Mouse (Mus musculus) right cerebral cortex, postnatal 10 days (tissue): ENCODE measurements around the gene Zfp942.

Experiments
- DNase-seq, 2 experiments: peaks; one replicate each; pipeline ENCODE4 v3.0.0; 2021; ENCODE audit warnings: low spot score in 2 of 2

Zfp942 gene

GRCm38 (mm10) chr17:21962107-21962907, at the start of gene Zfp942, which contains the start of gene Zfp943:
Zfp942 (minus strand) TSS chr17:21962464.
Zfp943 (plus strand) TSS chr17:21962552.
- peak; percentile 75 to 76 for DNase-seq

- no peak for DNase-seq
Measured at GRCm38 (mm10) chr17:21963302-21963701, 1.0 kb upstream of the Zfp942 start.

- peak; percentile 76 to 86 for DNase-seq
Measured at GRCm38 (mm10) chr17:21909456-21910052, 52.7 kb downstream of the Zfp942 start, which contains the start of gene Zfp995. Zfp995 (minus strand) TSS chr17:21909926.

- DNase-seq = peak in 1 of 2 experiments; percentile 20
Measured at GRCm38 (mm10) chr17:21909039-21909438, 53.2 kb downstream of the Zfp942 start.
